ENCODE assay signal across 7 mouse cellular contexts in genomic region chr4:132301965-132302938, GRCm38 (mm10). TPM values are rescaled to one million over a fixed set of nuclear protein-coding genes. Genes with fewer than 3 reads are reported as not detected.
DNase-seq lines count a peak whose midpoint lies in the region; ATAC-seq and TF ChIP-seq lines count a peak whose summit lies in the region.

No protein-coding gene starts in this region.

- H3K4me3 ChIP-seq in thymus, adult 2 months (ENCODE audit: control insufficient read depth, insufficient read depth, low read length) = peak overlapping the region; percentile 49
- peak overlapping the region; percentile 58 for H3K4me3 ChIP-seq in forebrain, embryonic 10.5 days
- H3K4me3 ChIP-seq in limb, embryonic 14.5 days (replicated peaks; ENCODE audit: low read length) = peak overlapping the region; percentile 46

- TF ChIP-seq POLR2A in thymus, adult 2 months (IDR thresholded peaks at IDR 0.05; ENCODE audit: control insufficient read depth, extremely low read depth, insufficient read depth, low read length, poor library complexity) = no peak
- TF ChIP-seq POLR2A in limb, embryonic 14.5 days (IDR thresholded peaks at IDR 0.05; ENCODE audit: borderline replicate concordance, extremely low read depth, insufficient read depth, insufficient read length) = no peak

- H3K9me3 ChIP-seq in forebrain, embryonic 10.5 days = no peaks in the 10 kb centered on the region
- H3K9me3 ChIP-seq in limb, embryonic 14.5 days (ENCODE audit: control insufficient read depth, low read length) = no peaks in the 10 kb centered on the region

- WGBS in thymus, adult 2 months = 56% methylated on average over 16 of the region's 16 CpGs
- WGBS in forebrain, embryonic 10.5 days = 69% methylated on average over 16 of the region's 16 CpGs
- WGBS in limb, embryonic 14.5 days = 64% methylated on average over 16 of the region's 16 CpGs

- no peaks in the 10 kb centered on the region for H3K27me3 ChIP-seq in thymus, adult 2 months (ENCODE audit: control insufficient read depth, insufficient read depth, low read length)
- peaks cover 4% of the 10 kb centered on the region; the same call in 1 of the 2 replicates for H3K27me3 ChIP-seq in forebrain, embryonic 10.5 days (ENCODE audit: poor library complexity, severe bottlenecking)
- H3K27me3 ChIP-seq in limb, embryonic 14.5 days (ENCODE audit: control insufficient read depth, insufficient read depth, low read length) = no peaks in the 10 kb centered on the region

- H3K36me3 ChIP-seq in thymus, adult 2 months (ENCODE audit: control insufficient read depth, insufficient read depth, low read length) = no peaks in the 10 kb centered on the region
- H3K36me3 ChIP-seq in forebrain, embryonic 10.5 days (replicated peaks) = no peaks in the 10 kb centered on the region
- no peaks in the 10 kb centered on the region for H3K36me3 ChIP-seq in limb, embryonic 14.5 days (ENCODE audit: control insufficient read depth, insufficient read depth, low read length)

- H3K9ac ChIP-seq in limb, embryonic 14.5 days (ENCODE audit: low read depth, low read length, severe bottlenecking) = peak overlapping the region; percentile 62

- H3K27ac ChIP-seq in thymus, adult 2 months (ENCODE audit: control insufficient read depth, insufficient read depth, low read length) = peak overlapping the region; percentile 6; the same call in 1 of the 2 replicates
- H3K27ac ChIP-seq in forebrain, embryonic 10.5 days = peak overlapping the region; percentile 68
- H3K27ac ChIP-seq in limb, embryonic 14.5 days (replicated peaks; ENCODE audit: low read depth, low read length) = peak overlapping the region; percentile 55; the same call in 1 of the 2 replicates

- peak overlapping the region; percentile 67 for H3K4me2 ChIP-seq in limb, embryonic 14.5 days (replicated peaks; ENCODE audit: low read depth, low read length, severe bottlenecking)

- 0 out of 2 replicates have a peak, but pooled peaks have one; percentile 20 for ATAC-seq in limb, embryonic 14.5 days (ENCODE audit: low FRiP score, low read depth)

- TF ChIP-seq CTCF in thymus, adult 2 months (IDR thresholded peaks at IDR 0.05; ENCODE audit: borderline replicate concordance, control insufficient read depth, extremely low read depth, insufficient read depth, low read length, poor library complexity) = no peak

- DNase-seq in thymus, adult 2 months = no peak
- no peak for DNase-seq in thymus, postnatal 25 days
- DNase-seq in forebrain, embryonic 10.5 days (ENCODE audit: extremely low spot score, low spot score) = no peak
- DNase-seq in limb, embryonic 14.5 days (ENCODE audit: low spot score) = no peak
- DNase-seq in ovary, postnatal 10 days (ENCODE audit: low spot score) = no peak
- no peak for DNase-seq in c-Kit-positive CD71-positive TER-119-positive erythroid progenitor cells, embryonic 14.5 days (ENCODE audit: low spot score)
- no peak for DNase-seq in layer of hippocampus, adult 11-12 months (ENCODE audit: low spot score)

- peaks cover 17% of the 10 kb centered on the region for H3K4me1 ChIP-seq in thymus, adult 2 months (replicated peaks; ENCODE audit: control insufficient read depth, insufficient read depth, low read length)
- H3K4me1 ChIP-seq in forebrain, embryonic 10.5 days = peaks cover 15% of the 10 kb centered on the region
- H3K4me1 ChIP-seq in limb, embryonic 14.5 days (ENCODE audit: control insufficient read depth, insufficient read depth, low read length) = no peaks in the 10 kb centered on the region

RNA-seq across cellular contexts. Expression of gene Rab42, which starts 0.9 kb away (rescaled TPM):
- 6.2 and 6.8 TPM in 2 replicates for polyA plus RNA-seq in thymus, adult 2 months (2012; rRNA removed)
- 0.97 and 1.2 TPM in 2 replicates for polyA plus RNA-seq in forebrain, embryonic 10.5 days (2016; fragmentation: Nextera tagmentation; extraction: Ambion mirVana)
- polyA plus RNA-seq in limb, embryonic 14.5 days (2012; rRNA removed) = 2.0 TPM in 2 replicates
- polyA plus RNA-seq in limb, embryonic 14.5 days (2014; fragmentation: Nextera tagmentation; extraction: Ambion mirVana) = 1.0 and 1.2 TPM in 2 replicates

RNA-seq across cellular contexts. Expression of gene Trnau1ap, which starts 27.1 kb away (rescaled TPM):
- polyA plus RNA-seq in thymus, adult 2 months (2012; rRNA removed) = 18.9 and 23.1 TPM in 2 replicates
- polyA plus RNA-seq in forebrain, embryonic 10.5 days (2016; fragmentation: Nextera tagmentation; extraction: Ambion mirVana) = 91.4 and 91.8 TPM in 2 replicates
- 30.4 and 36.6 TPM in 2 replicates for polyA plus RNA-seq in limb, embryonic 14.5 days (2012; rRNA removed)
- polyA plus RNA-seq in limb, embryonic 14.5 days (2014; fragmentation: Nextera tagmentation; extraction: Ambion mirVana) = 74.4 and 77.5 TPM in 2 replicates

RNA-seq across cellular contexts. Expression of gene Taf12, which starts 28.1 kb away (rescaled TPM):
- 13.7 and 17.2 TPM in 2 replicates for polyA plus RNA-seq in thymus, adult 2 months (2012; rRNA removed)
- 71.0 and 73.1 TPM in 2 replicates for polyA plus RNA-seq in forebrain, embryonic 10.5 days (2016; fragmentation: Nextera tagmentation; extraction: Ambion mirVana)
- polyA plus RNA-seq in limb, embryonic 14.5 days (2012; rRNA removed) = 24.6 and 31.5 TPM in 2 replicates
- polyA plus RNA-seq in limb, embryonic 14.5 days (2014; fragmentation: Nextera tagmentation; extraction: Ambion mirVana) = 47.8 and 52.2 TPM in 2 replicates

RNA-seq across cellular contexts. Expression of gene Gmeb1, which starts 40.9 kb away (rescaled TPM):
- polyA plus RNA-seq in thymus, adult 2 months (2012; rRNA removed) = 47.5 and 49.6 TPM in 2 replicates
- 45.4 and 50.6 TPM in 2 replicates for polyA plus RNA-seq in forebrain, embryonic 10.5 days (2016; fragmentation: Nextera tagmentation; extraction: Ambion mirVana)
- polyA plus RNA-seq in limb, embryonic 14.5 days (2012; rRNA removed) = 33.8 and 34.2 TPM in 2 replicates
- polyA plus RNA-seq in limb, embryonic 14.5 days (2014; fragmentation: Nextera tagmentation; extraction: Ambion mirVana) = 28.4 and 34.0 TPM in 2 replicates

RNA-seq across cellular contexts. Expression of gene Rcc1, which starts 51.2 kb away (rescaled TPM):
- 31.9 and 40.8 TPM in 2 replicates for polyA plus RNA-seq in thymus, adult 2 months (2012; rRNA removed)
- polyA plus RNA-seq in forebrain, embryonic 10.5 days (2016; fragmentation: Nextera tagmentation; extraction: Ambion mirVana) = 193 and 194 TPM in 2 replicates
- 38.7 and 39.4 TPM in 2 replicates for polyA plus RNA-seq in limb, embryonic 14.5 days (2012; rRNA removed)
- 41.3 and 42.0 TPM in 2 replicates for polyA plus RNA-seq in limb, embryonic 14.5 days (2014; fragmentation: Nextera tagmentation; extraction: Ambion mirVana)

Comparison
In these comparisons a context has a peak if more than half of its experiments do, and no peak if none do; other contexts are left out.
1. H3K27ac ChIP-seq: peak in every context shown above with its lines; median percentile 68 in forebrain, embryonic 10.5 days; 55 in limb, embryonic 14.5 days; 6 in thymus, adult 2 months.